Mouse (Mus musculus): ENCODE data around the gene Olfr1393. TPM values are rescaled to one million over a fixed set of nuclear protein-coding genes. Genes with fewer than 3 reads are reported as not detected.

Olfr1393 gene
- polyA plus RNA-seq (2012; rRNA removed) = 0.05 TPM in 2 replicates

GRCm38 (mm10) chr11:49278222-49278621, at the start of gene Olfr1393:
TSS of gene Olfr1393 (plus strand) at chr11:49278304.

GRCm38 (mm10) chr11:49243727-49244594, 34.1 kb upstream of the Olfr1393 start, which contains the start of gene Mgat1:
TSS of gene Mgat1 (plus strand) at chr11:49244191.

GRCm38 (mm10) chr11:49284982-49285381, 6.9 kb downstream of the Olfr1393 start, which contains the start of gene Olfr1392:
TSS of gene Olfr1392 (plus strand) at chr11:49285282.

GRCm38 (mm10) chr11:49304441-49304840, 26.3 kb downstream of the Olfr1393 start, which contains the start of gene Olfr10:
TSS of gene Olfr10 (plus strand) at chr11:49304741.

GRCm38 (mm10) chr11:49322442-49322841, 44.3 kb downstream of the Olfr1393 start, which contains the start of gene Olfr1391:
TSS of gene Olfr1391 (plus strand) at chr11:49322742.

Other genes starting within 250 kb of the Olfr1393 start
- 0.64 and 0.95 TPM in 2 replicates for gene 9930111J21Rik2, start 227.1 kb upstream of the Olfr1393 start, polyA plus RNA-seq (2012; rRNA removed)
- gene Tgtp2, start 214.1 kb upstream of the Olfr1393 start, polyA plus RNA-seq (2012; rRNA removed) = 0.33 and 0.53 TPM in 2 replicates
- gene Ifi47, start 201.7 kb upstream of the Olfr1393 start, polyA plus RNA-seq (2012; rRNA removed) = 3.7 and 4.6 TPM in 2 replicates
- gene Olfr1396, start 163.4 kb upstream of the Olfr1393 start, polyA plus RNA-seq (2012; rRNA removed) = 0.02 TPM in 1 of 2 replicates, not detected in the other
- not detected in 2 replicates for gene Olfr1395, start 136.0 kb upstream of the Olfr1393 start, polyA plus RNA-seq (2012; rRNA removed)
- gene Olfr1394, start 123.9 kb upstream of the Olfr1393 start, polyA plus RNA-seq (2012; rRNA removed) = not detected in 2 replicates
- gene Btnl9, start 91.1 kb upstream of the Olfr1393 start, polyA plus RNA-seq (2012; rRNA removed) = 0.63 and 0.68 TPM in 2 replicates
- 5.8 and 6.9 TPM in 2 replicates for gene Zfp62, start 75.0 kb upstream of the Olfr1393 start, polyA plus RNA-seq (2012; rRNA removed)
- gene Mgat1, start 34.1 kb upstream of the Olfr1393 start, polyA plus RNA-seq (2012; rRNA removed) = 22.4 and 25.0 TPM in 2 replicates
- 0.01 TPM in 2 replicates for gene Olfr1392, start 7.0 kb downstream of the Olfr1393 start, polyA plus RNA-seq (2012; rRNA removed)
- not detected in 2 replicates for gene Olfr10, start 26.4 kb downstream of the Olfr1393 start, polyA plus RNA-seq (2012; rRNA removed)
- not detected in 2 replicates for gene Olfr1391, start 44.4 kb downstream of the Olfr1393 start, polyA plus RNA-seq (2012; rRNA removed)
- not detected in 2 replicates for gene Olfr1390, start 56.9 kb downstream of the Olfr1393 start, polyA plus RNA-seq (2012; rRNA removed)
- not detected in 2 replicates for gene Olfr1389, start 144.8 kb downstream of the Olfr1393 start, polyA plus RNA-seq (2012; rRNA removed)
- gene Olfr1388, start 158.3 kb downstream of the Olfr1393 start, polyA plus RNA-seq (2012; rRNA removed) = 0.14 TPM in 2 replicates
- not detected in 2 replicates for gene Olfr1387, start 177.0 kb downstream of the Olfr1393 start, polyA plus RNA-seq (2012; rRNA removed)
- not detected in 2 replicates for gene Olfr1386, start 186.7 kb downstream of the Olfr1393 start, polyA plus RNA-seq (2012; rRNA removed)
- not detected in 2 replicates for gene Olfr1385, start 210.8 kb downstream of the Olfr1393 start, polyA plus RNA-seq (2012; rRNA removed)
- gene Olfr1384, start 228.4 kb downstream of the Olfr1393 start, polyA plus RNA-seq (2012; rRNA removed) = not detected in 2 replicates
- not detected in 2 replicates for gene Olfr1383, start 241.3 kb downstream of the Olfr1393 start, polyA plus RNA-seq (2012; rRNA removed)
- not detected in 2 replicates for gene Olfr1382, start 249.9 kb downstream of the Olfr1393 start, polyA plus RNA-seq (2012; rRNA removed)

All from liver, embryonic 14 days (tissue).